Mouse (Mus musculus): ENCODE results near the gene Per1.
A peak's percentile ranks its signal among the peaks of the same experiment; 100 is the strongest.
"Not testable (repeated sequence)": the region's sequence is repeated elsewhere in the genome, so short reads cannot be mapped to it uniquely, and the experiment has no call there.

Per1 gene

DNA sequence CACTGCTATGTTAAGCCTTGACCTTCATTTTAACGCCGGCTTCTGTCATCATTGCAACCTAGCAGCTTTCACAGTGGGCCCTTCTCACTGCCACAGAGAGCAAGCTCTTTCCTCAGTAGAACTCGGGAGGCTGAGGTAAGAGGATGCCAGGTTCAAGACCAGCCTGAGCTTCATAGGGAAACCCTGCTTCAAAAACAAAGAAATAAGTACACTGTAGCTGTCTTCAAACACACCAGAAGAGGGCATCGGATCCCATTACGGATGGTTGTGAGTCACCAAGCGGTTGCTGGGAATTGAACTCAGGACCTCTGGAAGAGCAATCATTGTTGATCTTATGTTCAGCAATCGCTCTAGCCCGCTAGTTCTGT, 14.2 kb upstream of the Per1 start:
- no peak for DNase-seq (ENCODE audit: low spot score)

DNA sequence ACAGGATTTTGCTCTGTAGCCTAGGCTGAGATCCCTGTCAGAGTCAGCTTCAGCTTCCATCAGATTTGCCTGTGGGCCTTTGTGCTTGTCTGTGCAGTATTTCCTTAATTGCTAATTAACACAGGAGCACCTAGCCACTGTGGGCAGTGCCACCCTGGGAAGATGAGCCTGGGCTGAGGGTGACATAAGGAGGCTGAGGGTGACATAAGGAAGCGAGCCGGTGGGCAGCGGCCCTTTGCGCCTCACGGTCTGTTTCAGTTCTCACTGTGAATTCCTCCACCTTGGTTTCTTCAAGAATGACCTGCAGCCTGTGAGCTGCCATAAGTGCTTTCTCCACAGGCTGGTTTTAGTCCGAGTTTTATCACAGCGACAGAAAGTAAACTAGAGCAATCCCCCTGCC, 13.4 kb upstream of the Per1 start:
- no peak for DNase-seq (ENCODE audit: low spot score)

DNA sequence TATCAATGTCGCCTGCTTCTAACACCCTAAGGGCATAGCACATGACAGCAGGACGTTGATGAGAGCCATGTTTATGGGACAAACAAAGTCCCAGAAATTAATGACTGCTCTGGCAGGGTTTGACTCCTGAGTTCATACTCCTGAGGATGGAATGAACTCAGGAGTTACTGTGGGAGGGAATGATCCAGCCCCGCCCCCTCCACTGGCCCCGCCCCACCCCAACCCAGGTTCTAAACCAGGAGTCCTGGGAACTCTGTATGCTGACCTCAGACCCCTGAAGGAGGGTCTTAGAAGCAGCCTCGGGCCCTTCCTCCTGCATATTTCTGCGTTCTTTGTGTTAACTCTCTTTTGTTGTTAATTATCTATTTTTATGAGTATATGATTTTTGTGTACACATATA, 9.4 kb upstream of the Per1 start:
- DNase-seq (ENCODE audit: low spot score) = no peak

DNA sequence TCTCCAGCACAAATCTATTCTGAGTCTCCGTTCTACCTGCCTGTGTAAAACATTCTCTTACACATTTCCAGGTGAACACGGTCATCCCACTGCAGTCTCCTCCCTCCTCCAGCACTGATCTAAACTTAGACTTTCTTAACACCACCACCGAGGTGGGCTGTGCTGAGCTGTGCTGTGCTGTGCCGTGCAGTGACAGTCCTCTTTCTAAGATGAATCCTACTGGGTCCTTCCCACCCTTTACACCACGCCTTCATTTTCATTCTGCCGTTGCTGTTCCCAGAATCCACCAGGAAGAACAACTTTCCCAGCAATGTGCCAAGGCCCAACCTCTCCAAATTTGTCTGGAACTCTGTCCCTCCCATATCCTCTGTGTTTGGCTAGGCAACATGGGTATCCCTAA, 8.6 kb upstream of the Per1 start:
- DNase-seq (ENCODE audit: low spot score) = no peak

DNA sequence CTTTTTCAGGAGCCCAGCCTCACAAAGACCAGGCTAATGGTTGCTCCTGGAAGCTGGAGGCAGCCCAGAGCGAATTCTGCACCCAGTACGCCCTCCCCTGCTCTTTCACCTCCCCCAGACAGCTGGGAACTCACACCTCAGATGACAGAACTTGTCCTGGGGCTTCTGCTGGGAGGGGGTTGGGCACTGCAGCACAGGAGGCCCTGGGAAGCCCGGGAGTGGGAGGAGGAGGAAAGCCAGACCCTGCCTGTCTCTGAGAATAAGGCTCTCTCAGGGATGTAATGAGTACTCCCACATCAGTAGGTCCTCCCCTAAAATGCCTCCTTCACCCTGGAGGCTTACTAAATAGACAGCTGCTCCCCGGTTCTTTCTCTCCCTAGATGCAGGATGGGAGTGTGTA, 7.9 kb upstream of the Per1 start:
- no peak for DNase-seq (ENCODE audit: low spot score)

DNA sequence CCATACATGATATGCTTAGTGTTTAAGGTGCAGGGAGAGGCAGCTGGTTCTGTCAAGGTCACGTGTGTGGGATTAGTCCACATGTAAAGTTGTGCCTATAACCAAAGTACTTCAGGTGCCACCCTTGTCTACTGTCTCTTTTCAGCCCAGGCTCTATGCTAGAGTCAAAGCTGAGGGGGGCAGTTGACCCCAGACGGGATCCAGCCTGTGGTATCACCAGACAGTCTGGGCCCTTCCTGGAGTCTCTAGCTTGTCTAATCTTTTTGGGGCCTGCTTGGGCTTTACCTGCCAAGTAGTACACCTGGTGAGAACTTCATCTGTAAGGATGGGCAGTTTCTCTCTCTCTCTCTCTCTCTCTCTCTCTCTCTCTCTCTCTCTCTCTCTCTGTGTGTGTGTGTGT, 7.4 kb upstream of the Per1 start:
- DNase-seq (ENCODE audit: low spot score) = no peak

DNA sequence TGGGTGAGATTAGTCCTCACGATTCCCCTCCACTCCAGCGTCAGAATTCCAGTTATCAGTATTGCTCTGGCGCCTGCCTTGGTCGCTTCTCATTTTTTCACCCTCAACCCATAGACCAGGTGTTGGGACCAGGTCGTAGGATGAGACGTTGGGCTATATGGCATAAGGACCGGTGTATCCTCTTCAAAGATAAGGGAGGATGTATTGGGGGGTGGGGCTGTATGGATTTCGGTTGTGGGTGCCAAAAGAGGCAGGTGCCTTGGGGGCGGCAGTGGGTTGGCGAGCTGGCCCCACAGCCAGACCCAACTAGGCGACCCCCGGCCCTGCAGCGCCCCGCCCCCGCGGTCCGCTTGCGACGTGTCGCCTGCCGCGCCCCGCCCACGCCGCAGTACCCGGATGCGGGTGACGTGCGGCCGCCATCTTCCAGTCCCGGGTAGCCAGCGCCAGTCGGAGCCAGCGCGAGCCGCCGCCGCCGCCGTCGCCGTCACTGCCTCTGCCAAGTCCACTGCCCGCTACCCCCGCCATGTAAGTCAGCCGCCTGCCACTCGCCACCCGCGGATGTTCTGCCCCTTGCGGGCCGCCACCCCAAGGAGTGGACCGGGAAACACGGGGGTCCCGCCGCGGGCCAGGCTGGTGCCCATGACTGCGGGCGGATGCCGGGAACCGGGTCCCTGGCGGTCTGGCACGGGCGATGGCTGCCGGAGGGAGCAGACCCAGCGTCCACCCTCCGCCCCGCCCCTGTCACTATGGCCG, 6.7 kb upstream of the Per1 start, which contains the start of gene Vamp2:
Vamp2 (plus strand) TSS at position 388 of the 753 bp plus-strand sequence.
- peak; percentile 91 for DNase-seq (ENCODE audit: low spot score)

DNA sequence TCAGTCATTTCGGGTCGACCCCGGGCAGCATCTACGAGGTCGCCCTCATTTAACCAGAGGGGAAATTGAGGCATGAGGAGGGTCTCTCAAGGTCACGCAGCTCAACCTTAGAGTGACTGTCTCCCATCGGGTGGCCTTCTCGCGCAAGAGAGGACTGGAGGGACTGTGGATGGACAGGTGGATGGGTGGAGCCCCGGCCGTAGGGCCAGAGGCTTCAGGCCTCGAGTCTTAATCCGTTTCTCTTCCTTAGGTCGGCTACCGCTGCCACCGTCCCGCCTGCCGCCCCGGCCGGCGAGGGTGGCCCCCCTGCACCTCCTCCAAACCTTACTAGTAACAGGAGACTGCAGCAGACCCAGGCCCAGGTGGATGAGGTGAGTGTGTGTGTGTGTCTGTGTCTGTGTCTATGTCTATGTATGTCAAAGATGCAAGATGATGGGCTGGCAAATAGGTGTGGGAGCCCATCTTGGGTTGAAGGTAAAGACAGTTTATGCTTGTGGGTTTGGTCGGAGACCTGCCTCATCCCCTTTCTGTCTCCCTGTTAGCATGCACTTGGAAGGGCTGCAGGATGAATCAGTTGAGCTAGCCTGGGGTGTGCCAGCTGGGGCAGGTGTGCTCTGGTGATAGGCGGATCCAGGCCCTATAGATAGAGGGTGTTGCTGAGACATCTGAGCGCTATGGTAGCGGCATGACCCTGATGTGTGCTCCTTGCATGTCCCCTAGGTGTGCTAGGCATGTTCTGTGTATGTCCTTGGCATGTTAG, 6.0 kb upstream of the Per1 start:
- no peak for DNase-seq (ENCODE audit: low spot score)

DNA sequence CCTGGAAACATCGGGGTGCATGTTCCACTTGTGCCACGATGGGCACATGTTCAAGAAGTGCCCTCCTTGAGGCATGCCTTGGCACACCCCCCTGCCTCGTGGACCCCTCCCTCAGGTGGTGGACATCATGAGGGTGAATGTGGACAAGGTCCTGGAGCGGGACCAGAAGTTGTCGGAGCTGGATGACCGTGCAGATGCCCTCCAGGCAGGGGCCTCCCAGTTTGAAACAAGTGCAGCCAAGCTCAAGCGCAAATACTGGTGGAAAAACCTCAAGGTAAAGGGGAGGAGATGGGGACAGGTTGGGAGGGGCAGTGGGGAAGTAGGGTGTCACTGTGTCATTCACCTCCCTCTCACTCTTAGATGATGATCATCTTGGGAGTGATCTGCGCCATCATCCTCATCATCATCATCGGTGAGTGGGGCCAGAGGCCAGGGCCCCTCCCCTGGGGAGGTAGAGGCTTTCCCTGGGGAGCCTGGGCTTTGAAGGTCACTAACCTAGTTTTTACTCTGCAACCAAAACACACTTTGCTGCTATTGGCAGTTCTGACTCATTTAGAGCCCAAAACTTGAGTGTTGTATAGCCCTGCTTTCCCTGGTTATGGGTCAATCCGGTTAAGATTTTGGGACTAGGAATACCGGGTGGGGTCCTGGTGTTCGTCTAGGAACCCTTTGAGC, 5.3 kb upstream of the Per1 start:
- no peak for DNase-seq (ENCODE audit: low spot score)

DNA sequence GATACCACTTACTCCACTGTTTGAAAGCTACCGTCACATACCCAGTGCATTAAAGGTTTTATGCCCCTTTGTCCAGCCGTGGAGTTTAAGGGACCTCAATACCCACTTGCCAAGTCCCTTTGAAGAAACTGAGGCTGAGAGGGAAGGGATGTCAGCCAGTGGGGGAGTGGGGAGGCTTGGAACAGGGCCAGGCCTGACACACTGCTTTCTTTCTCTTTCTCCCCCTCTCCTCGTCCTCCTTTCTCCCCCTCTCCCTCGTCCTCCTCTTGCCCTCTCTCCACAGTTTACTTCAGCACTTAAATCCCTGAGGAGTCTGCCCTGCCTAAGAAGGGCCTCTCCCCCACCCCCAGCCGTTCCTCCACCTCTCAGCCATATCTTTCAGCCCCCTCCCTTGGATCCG, 4.7 kb upstream of the Per1 start:
- no peak for DNase-seq (ENCODE audit: low spot score)

DNA sequence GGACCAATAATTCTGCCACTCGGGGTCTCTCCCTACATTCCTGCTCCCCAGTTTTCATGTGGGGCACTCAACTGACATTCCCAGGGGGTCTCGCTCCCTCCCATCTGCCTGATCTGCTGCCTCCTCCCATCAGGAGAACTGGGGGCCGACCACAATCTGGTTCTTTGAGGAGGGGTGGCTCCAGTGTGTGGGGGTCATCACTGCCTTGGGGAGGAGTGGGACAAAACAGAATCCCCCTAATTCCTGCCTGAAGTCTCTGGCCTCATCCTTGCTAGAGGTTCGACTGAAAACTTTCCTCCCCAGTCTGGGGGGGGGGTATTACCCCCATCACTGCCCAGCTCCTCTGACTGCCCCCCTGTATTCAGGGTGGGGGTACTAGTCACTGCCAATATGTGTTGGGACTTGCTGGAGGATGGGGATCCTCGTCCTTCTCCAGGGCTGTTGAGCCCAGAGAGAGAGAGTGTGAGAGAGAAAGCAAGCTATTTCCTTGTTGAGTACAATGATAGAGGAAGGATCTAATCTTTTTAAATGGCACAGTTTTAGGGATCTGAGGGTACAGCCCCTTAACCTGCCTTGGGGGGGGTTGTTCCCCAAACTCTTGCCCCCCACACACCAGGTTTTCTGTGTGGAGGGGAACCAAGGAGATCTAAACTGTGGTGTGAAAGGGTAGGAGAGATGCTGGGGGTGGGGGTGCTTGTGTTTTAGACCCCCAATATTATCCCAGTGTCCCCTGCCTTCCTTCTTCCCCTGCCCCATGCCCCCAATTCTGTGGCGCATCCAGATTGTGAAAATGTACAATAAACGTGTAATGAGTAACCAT, 3.2 kb upstream of the Per1 start:
- DNase-seq (ENCODE audit: low spot score) = no peak

DNA sequence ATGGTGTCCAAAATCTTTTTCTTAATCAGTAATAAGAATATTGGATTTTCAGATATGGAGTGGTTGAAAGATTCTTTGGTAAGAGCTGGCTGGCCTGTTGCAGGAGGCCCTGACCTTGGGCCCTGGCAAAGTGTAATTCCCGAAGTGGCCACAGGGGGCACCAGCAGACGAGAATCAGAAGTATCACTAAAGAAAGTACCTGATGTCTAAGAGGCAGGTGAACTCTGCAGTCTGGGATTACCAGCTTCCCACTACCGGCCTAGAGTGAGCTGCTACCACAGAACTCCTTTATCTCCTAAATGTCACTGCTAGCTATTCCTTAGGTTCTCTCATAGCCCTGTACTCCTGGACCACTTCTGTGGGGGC, 2.6 kb upstream of the Per1 start:
- peak; percentile 86 for DNase-seq (ENCODE audit: low spot score)

DNA sequence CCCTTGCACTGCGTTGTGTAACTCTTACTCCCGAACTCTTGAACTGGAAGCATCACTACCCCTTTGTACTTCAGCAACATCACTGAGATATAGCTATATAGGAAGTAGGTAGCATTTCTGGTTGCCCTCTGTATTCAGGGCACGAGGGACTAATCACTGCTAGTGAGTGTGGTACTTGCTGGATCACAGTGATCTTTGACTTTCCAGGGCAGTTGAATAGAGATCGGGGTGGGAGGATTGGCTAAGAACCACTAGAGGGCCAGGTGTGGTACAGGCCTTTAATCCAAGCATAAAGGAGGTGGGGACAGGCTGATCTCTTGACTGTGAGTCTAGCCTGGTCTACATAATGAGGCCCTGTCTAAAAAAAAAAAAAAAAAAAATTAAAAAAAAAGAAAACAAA, 2.1 kb upstream of the Per1 start:
- DNase-seq (ENCODE audit: low spot score) = no peak

DNA sequence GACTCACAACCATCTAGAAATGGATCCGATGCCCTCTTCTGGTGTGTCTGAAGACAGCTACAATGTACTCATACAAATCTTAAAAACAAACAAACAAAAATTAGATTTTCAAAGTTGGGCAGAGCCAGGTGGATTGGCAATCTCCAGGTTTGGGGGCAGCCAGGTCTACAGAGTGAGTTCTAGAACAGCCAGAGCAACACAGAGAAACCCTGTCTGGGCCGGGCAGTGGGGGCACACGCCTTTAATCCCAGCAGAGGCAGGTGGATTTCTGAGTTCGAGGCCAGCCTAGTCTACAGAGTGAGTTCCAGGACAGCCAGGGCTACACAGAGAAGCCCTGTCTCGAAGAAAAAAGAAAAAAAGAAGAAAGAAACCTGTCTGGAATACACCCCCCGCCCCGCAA, 1.2 kb upstream of the Per1 start:
- not testable (repeated sequence) for DNase-seq (ENCODE audit: low spot score)

DNA sequence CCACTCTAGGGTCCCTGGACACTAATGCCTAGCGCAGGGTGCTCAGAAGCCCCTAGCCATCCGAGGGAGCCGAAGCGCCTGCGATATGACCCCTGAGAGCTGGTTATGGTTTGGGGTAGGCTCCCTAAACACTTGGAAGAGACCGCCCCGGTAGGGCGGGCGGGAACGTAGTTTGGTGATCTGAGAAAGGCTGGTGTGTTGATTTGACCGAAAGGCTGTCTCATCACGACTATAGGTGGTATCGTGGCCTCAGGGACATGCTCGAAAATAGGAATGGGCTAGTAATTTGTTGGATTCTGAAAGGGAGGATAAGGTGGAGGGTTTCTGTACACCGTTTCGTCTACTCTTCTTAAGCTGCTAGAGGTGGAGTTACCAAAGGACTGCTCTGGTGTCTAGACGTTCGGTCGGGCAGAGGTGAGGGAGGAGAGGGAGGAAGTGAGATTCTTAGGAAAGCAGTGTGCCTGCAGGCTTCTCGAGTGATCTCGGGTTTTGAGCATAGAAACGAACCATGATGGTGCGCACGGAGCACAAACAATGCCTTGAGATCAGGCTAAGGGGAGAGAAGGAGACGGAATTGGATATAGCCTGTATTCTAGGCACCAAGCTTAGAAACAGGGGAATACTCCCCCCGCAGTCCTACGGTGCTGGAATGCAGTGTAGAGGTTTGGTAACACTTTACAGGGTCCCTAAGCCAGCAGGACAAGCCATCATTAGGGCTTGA, 654 bp downstream of the Per1 start:
- no peak for DNase-seq (ENCODE audit: low spot score)

DNA sequence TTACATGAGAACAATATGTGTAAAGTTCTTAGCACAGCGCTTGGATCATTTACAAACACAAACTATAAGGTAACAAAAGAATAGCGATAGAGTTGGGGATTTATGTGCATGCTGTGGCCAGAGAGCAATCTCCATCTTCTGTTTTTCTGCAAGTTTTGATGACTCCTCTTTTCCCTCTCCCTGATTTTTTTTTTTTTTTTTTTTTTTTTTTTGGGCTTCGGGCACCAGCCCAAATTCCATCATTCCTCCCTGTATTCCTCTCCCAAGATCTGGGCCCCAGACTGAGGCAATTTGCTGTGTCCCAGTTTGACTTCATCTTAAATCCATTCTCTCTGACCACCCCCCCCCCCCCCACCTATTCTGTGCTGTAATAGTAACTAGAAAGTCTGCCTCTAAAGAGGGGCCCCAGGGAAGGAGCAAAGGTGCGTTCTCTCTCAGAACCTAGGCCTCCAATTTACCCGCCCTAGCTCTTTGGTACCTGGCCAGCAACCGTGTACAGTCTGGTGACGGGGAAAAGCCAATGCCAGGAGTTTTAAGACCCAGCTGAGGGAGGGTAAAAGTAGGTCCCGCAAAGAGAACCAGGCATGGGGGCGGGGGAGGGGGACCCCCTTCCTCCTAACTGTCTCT, 1.5 kb downstream of the Per1 start:
- DNase-seq (ENCODE audit: low spot score) = no peak

DNA sequence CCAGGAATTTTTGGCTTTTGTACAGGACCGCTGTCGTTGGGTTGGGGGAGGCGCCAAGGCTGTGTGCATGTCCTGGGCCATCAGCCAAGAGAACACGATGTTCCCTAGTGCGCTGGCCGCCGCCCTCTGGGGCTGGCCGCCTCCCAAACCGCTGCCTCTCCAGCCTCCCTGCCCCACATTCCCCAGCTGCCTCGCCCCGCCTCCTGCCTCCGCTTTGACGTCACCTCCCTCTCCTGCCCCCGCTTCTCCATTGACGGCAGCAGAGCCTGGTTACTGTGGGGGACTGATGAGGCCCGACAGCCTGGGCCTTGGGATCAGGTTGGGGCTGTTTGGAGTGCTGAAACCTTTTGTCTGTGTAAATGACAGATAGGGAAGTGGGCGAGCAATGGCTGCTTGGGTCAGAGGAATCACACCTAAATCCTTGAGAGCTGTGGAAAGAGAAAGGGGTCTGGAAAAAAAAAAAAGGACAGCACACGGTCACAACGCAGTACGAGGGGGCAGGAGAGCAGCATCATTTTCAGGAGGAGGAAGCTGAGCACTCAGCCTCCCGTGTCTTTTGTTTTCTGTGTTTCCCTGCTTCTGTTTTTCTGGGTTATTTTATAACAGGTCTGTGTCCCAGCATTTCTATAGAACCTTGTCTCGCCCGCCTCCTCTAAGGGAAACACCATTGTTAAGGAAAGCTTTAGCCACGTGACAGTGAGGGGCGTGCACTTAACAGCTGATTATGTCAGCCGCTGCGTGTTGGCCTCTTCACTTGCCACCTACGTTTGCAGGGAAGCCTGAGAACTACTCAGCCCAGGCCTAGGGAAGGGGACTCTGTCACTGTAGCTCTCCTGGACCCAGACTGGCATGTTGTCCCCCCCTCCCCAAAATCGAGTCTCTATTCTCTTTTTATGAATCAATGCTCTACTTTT, 2.2 kb downstream of the Per1 start:
- DNase-seq (ENCODE audit: low spot score) = peak; percentile 99

DNA sequence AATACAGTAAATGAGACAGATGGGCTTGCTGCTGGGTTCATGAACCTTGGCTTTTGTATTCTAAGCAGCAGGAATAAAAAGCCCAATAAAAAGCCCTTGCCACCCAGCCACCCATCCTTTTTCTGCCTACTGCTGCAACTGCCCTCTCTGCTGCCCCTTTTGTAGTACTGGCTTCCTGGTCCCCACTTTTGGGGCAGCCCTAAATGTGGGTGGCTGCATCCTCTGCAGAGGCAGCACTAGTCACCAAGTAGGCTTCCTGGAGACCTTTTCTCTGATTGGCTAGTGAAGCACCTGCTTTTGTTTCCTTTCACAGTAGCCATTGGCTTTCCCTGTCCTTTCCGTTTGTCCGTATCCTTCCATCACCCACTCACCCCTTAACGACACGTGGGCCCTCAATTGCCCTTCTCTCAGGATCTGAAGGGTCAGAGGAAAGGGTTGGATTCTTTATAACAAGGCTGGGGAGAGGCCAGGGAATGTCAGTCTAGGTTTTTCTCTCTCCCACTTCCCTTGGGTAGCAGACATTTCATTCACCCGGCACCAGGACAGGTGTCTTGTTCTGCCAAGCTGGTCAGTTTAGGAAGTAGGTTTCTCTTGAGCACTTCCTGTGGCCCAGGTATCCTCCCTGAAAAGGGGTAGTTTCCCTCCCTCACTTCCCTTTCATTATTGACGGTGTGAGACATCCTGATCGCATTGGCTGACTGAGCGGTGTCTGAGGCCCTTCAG, 3.2 kb downstream of the Per1 start:
- DNase-seq (ENCODE audit: low spot score) = no peak

DNA sequence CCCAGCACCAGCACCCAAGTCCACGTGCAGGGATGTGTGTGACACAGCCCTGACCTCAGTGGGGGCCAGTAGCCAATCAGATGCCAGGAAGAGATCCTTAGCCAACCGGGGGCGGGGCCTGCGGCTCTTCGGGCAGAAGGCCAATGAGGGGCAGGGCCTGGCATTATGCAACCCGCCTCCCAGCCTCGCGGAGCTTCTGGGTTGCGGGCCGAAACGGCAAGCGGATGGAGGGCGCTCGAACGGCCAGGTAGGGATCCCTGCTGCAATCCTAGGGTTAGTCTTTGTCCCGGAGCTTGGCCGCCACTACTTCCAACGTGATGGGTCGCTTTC, 3.7 kb downstream of the Per1 start:
- DNase-seq (ENCODE audit: low spot score) = peak; percentile 95
